Mouse (Mus musculus) neural tube, embryonic 14.5 days (tissue): ENCODE measurements around the gene Alk. TPM values are rescaled to one million over a fixed set of nuclear protein-coding genes. Genes with fewer than 3 reads are reported as not detected.
A peak's percentile ranks its signal among the peaks of the same experiment; 100 is the strongest.

Source experiments
- ATAC-seq: fragments of 200-750 bp; cut with Nextera tagmentation; 2 replicates; pipeline ENCODE4 v1.8.0; 2017; ENCODE audit warnings: low read depth, mild to moderate bottlenecking, moderate TSS enrichment, moderate library complexity
- H3K27ac ChIP-seq: fragments of 300-500 bp; sonication (generic); 2 replicates; pipeline ENCODE4 v1.5.1; 2014; ENCODE audit warnings: low read depth, mild to moderate bottlenecking, control low read depth, low read length, moderate library complexity, mixed read lengths
- H3K27me3 ChIP-seq: fragments of 300-500 bp; sonication (generic); 2 replicates; pipeline ENCODE4 v1.6.1; 2014; ENCODE audit warnings: low read length; ENCODE audit not compliant: control insufficient read depth, insufficient read depth
- H3K36me3 ChIP-seq: fragments of 300-500 bp; sonication (generic); 2 replicates; pipeline ENCODE4 v1.6.1; 2014; ENCODE audit warnings: low read length, mixed read lengths; ENCODE audit not compliant: control insufficient read depth, insufficient read depth
- H3K4me1 ChIP-seq: fragments of 300-500 bp; sonication (generic); 2 replicates; pipeline ENCODE4 v1.6.1; 2014; ENCODE audit warnings: low read length; ENCODE audit not compliant: control insufficient read depth, insufficient read depth
- H3K4me2 ChIP-seq: fragments of 300-500 bp; sonication (generic); 2 replicates; pipeline ENCODE4 v1.6.1; 2014; ENCODE audit warnings: mild to moderate bottlenecking, low read depth, low read length, control low read depth
- H3K4me3 ChIP-seq: fragments of 300-500 bp; sonication (generic); 2 replicates; pipeline ENCODE4 v1.5.1; 2014; ENCODE audit warnings: low read depth, low read length, control low read depth, mixed read lengths
- H3K9ac ChIP-seq: fragments of 300-500 bp; sonication (generic); replicated peaks from 2 replicates; pipeline ENCODE4 v1.6.1; 2014; ENCODE audit warnings: low read depth, mild to moderate bottlenecking, control low read depth, low read length, mixed read lengths
- H3K9me3 ChIP-seq: fragments of 300-500 bp; sonication (generic); 2 replicates; pipeline ENCODE4 v1.6.1; 2016; ENCODE audit warnings: low read length; ENCODE audit not compliant: control insufficient read depth
- WGBS: fragments of 180-500 bp; shearing (Covaris S2); extraction: QIAGEN DNeasy Blood & Tissue Kit; methylation state at CpG from one replicate; pipeline ENCODE4 v1.1.7; 2014; 5-methylcytosine and 5-hydroxymethylcytosine counted together
- polyA plus RNA-seq: library from polyadenylated mRNA; unstranded; fragments of >200 nt; fragmentation: Nextera tagmentation; extraction: Ambion mirVana; gene quantifications from 2 replicates; pipeline ENCODE4 v1.2.1, GENCODE M21; 2014

Alk gene
- polyA plus RNA-seq, 1 experiment from 2014 or later, result 5.2 TPM

DNA sequence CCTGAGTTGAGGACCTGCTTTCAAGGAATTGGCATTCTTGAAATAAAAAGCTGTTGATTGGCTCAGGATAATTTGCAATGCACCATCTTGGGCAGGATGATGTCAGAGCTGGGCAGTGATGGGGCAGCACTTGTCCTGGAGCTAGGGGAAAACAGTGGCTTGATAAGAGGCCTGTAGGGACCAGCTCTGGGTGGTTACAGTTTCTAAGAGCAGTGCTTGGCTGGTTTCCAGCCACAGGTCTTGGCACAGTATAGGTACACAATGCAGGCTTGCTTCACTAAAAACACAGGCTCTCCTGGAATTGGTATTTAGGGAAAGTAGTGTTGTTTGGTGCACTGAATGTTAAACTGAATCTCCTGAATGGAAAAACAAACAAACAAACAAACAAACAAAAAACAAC is 662.4 kb downstream of the Alk start:
- ATAC-seq, result no peak
- H3K27ac ChIP-seq, result no peak overlapping the region

GRCm38 (mm10) chr17:71941436-71941835 is 663.0 kb downstream of the Alk start:
- no peak for ATAC-seq
- Histone ChIP-seq H3K27ac (no peak overlapping the region), H3K4me2 (no peak overlapping the region), H3K27me3 (no peaks in the 10 kb centered on the region), H3K9me3 (no peaks in the 10 kb centered on the region), H3K4me1 (no peaks in the 10 kb centered on the region), H3K4me3 (no peak overlapping the region), H3K9ac (no peak overlapping the region), H3K36me3 (no peaks in the 10 kb centered on the region)
- 13% methylated on average over 6 of the region's 6 CpGs for WGBS

More for the DNA sequence above, 662.4 kb downstream of the Alk start:
- no peaks in the 10 kb centered on the region for H3K36me3 ChIP-seq
- no peaks in the 10 kb centered on the region for H3K27me3 ChIP-seq
- H3K9ac ChIP-seq, result no peak overlapping the region
- H3K4me1 ChIP-seq, result no peaks in the 10 kb centered on the region
- H3K4me2 ChIP-seq, result no peak overlapping the region
- H3K9me3 ChIP-seq, result no peaks in the 10 kb centered on the region
- H3K4me3 ChIP-seq, result no peak overlapping the region

DNA sequence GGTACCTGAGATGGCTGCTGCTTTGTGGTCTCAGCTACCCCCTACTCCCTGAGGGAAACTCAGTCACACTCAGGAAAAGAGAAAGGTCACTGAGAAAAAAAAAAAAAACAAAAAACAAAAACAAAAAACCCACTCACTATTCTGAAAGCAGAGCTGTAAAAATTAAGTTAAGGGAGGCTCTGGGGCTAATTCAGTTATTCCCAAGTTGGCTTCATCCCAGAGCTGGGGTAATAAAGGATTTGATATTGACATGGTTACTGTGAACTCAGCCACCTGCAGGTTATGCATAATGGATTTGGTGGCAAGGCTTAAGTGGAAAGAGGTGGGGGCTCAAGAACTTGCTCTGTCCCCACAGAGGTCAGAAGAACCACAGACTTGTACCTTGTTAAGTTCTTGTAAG is 667.7 kb downstream of the Alk start:
- Histone ChIP-seq H3K4me2 (no peak overlapping the region), H3K9me3 (no peaks in the 10 kb centered on the region), H3K36me3 (no peaks in the 10 kb centered on the region), H3K4me3 (no peak overlapping the region), H3K4me1 (no peaks in the 10 kb centered on the region), H3K27ac (no peak overlapping the region), H3K27me3 (no peaks in the 10 kb centered on the region), H3K9ac (no peak overlapping the region)
- no peak for ATAC-seq

DNA sequence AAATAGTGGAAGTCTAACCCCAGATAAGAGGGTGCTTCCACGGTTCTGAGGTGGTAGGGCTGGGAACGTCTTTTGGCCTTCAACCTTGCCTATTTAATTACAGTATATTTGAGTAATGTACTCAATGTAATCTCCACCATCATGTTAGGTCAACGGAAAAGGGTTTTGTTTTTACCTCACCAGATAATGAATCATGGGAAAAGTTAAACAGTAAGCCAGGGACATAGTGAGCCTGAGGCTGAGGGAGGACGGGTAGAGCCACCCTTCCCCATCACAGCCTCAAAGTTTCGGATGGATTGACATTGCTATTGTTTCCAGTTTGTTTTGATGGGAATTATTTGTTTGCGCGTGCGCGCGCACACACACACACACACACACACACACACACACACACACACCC is 668.6 kb downstream of the Alk start:
- H3K4me3 ChIP-seq, result no peak overlapping the region
- H3K9ac ChIP-seq, result no peak overlapping the region
- H3K27ac ChIP-seq, result no peak overlapping the region
- no peaks in the 10 kb centered on the region for H3K4me1 ChIP-seq
- ATAC-seq, result no peak
- no peaks in the 10 kb centered on the region for H3K9me3 ChIP-seq
- H3K27me3 ChIP-seq, result no peaks in the 10 kb centered on the region
- WGBS, result 87% methylated on average over 10 of the region's 10 CpGs
- no peak overlapping the region for H3K4me2 ChIP-seq
- H3K36me3 ChIP-seq, result no peaks in the 10 kb centered on the region

- Histone ChIP-seq H3K4me1 (no peaks in the 10 kb centered on the region), H3K4me2 (no peak overlapping the region), H3K36me3 (no peaks in the 10 kb centered on the region), H3K9ac (no peak overlapping the region), H3K9me3 (no peaks in the 10 kb centered on the region), H3K27me3 (no peaks in the 10 kb centered on the region), H3K4me3 (no peak overlapping the region), H3K27ac (no peak overlapping the region)
- WGBS, result 41% methylated on average over 3 of the region's 3 CpGs
- ATAC-seq, result no peak
Observed at GRCm38 (mm10) chr17:71935336-71935735, 669.1 kb downstream of the Alk start.

DNA sequence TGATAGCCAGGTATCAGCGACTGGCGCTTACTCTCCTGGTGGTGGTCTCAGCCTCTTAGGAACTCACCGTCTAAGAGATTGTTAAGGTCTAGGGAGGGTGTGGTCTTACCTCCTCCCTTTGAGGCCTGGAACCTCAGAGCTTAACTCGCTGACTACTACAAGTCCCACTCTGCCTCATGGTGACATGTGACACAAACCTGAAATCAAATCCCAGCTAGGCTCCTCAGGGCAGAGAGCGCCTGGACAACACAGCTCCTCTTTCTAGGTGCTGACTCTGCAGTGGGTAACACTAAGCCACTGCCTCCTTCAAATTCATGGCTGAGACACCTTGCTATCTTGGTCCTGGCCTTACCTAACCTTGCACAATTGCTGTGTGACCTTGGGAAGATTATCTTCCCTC is 689.5 kb downstream of the Alk start:
- Histone ChIP-seq H3K27me3 (no peaks in the 10 kb centered on the region), H3K4me3 (no peak overlapping the region), H3K4me2 (no peak overlapping the region), H3K9me3 (no peaks in the 10 kb centered on the region), H3K27ac (no peak overlapping the region), H3K9ac (no peak overlapping the region), H3K36me3 (no peaks in the 10 kb centered on the region), H3K4me1 (no peaks in the 10 kb centered on the region)
- 84% methylated on average over 5 of the region's 5 CpGs for WGBS
- ATAC-seq, result no peak

GRCm38 (mm10) chr17:71914541-71914940 is 689.9 kb downstream of the Alk start:
- H3K4me3 ChIP-seq, result no peak overlapping the region
- 70% methylated on average over 3 of the region's 3 CpGs for WGBS
- no peaks in the 10 kb centered on the region for H3K9me3 ChIP-seq
- no peaks in the 10 kb centered on the region for H3K4me1 ChIP-seq
- no peak overlapping the region for H3K4me2 ChIP-seq
- ATAC-seq, result no peak
- H3K9ac ChIP-seq, result no peak overlapping the region
- H3K27ac ChIP-seq, result no peak overlapping the region
- H3K27me3 ChIP-seq, result no peaks in the 10 kb centered on the region
- H3K36me3 ChIP-seq, result no peaks in the 10 kb centered on the region

DNA sequence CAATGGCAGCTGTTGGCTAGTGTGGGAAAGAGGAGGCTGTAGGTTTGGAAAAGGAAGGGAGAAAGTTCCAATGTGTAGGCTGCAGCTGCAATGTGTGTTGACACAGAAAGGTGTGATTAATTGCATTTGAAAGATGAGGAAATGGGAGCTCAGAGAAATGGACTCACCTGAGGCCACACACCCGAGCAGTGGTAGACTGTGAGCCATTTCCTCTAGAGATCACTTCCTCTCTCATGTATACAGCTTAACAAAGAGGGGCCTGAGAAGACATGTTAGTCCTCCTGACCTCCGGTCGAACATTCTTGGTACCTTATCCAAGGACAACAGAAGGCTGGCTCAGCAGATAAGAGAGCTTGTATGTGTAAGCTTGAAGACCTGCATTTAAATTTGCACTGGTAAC is 691.2 kb downstream of the Alk start:
- no peaks in the 10 kb centered on the region for H3K27me3 ChIP-seq
- no peak for ATAC-seq
- H3K36me3 ChIP-seq, result no peaks in the 10 kb centered on the region

DNA sequence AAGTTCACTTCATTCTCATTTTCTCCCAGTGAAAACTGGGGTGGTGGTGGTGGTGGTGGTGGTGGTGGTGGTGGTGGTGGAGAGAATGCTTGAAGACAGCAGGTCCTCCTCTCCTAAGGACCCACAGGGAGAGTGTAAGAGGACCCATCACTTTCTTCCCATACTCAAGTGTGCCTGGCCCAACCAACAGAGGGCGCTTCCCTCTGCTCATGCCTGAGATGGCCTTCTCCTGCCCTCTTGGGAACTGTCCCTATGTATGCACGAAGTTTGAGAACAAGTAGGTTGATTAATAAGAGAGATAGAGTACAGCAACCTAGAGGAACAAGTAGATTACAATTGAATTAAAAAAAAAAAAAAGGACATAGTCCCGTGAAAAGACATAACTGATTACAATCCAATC is 695.3 kb downstream of the Alk start:
- no peak for ATAC-seq
- WGBS, result 51% methylated on average over 3 of the region's 3 CpGs
- no peak overlapping the region for H3K4me2 ChIP-seq
- no peaks in the 10 kb centered on the region for H3K9me3 ChIP-seq
- no peak overlapping the region for H3K27ac ChIP-seq
- H3K9ac ChIP-seq, result no peak overlapping the region
- H3K36me3 ChIP-seq, result no peaks in the 10 kb centered on the region
- H3K27me3 ChIP-seq, result no peaks in the 10 kb centered on the region
- no peaks in the 10 kb centered on the region for H3K4me1 ChIP-seq
- H3K4me3 ChIP-seq, result no peak overlapping the region

More for the DNA sequence above, 691.2 kb downstream of the Alk start:
- H3K4me1 ChIP-seq, result no peaks in the 10 kb centered on the region
- H3K4me2 ChIP-seq, result no peak overlapping the region
- no peak overlapping the region for H3K27ac ChIP-seq
- no peak overlapping the region for H3K4me3 ChIP-seq
- WGBS, result 81% methylated on average over 3 of the region's 3 CpGs
- H3K9me3 ChIP-seq, result no peaks in the 10 kb centered on the region
- H3K9ac ChIP-seq, result no peak overlapping the region

DNA sequence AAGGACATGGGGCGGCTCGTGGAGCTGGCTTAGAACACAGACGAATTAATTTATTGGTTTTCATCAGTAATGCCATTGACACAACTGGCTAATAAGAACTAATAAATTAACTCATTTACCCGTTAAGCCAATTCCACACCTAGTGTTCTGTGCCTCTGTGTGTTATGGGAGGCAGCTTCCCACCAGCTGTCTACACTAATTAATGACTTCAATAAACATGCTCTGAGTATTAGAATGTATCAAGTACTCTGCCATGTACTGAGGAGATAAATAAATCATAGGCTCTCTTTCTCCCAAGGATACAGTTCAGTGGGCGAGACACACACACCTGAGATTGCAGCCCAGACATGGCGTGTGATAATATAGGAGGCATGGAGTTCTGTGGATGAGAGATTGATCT is 723.1 kb downstream of the Alk start:
- WGBS, result 60% methylated on average over 6 of the region's 6 CpGs

More for the DNA sequence above, 723.1 kb downstream of the Alk start:
- Histone ChIP-seq H3K4me2 (no peak overlapping the region), H3K27me3 (no peaks in the 10 kb centered on the region), H3K27ac (no peak overlapping the region), H3K4me1 (no peaks in the 10 kb centered on the region), H3K4me3 (no peak overlapping the region), H3K36me3 (no peaks in the 10 kb centered on the region), H3K9ac (no peak overlapping the region), H3K9me3 (no peaks in the 10 kb centered on the region; the same call in 1 of the 2 replicates)
- peak; percentile 85 for ATAC-seq
